Mouse (Mus musculus) cerebellum, adult 8-10 months (tissue): ENCODE results near the gene Gm49321.

Source experiments
- DNase-seq: peaks from one replicate; pipeline ENCODE4 v3.0.0; 2022

The Gm49321 gene

DNA sequence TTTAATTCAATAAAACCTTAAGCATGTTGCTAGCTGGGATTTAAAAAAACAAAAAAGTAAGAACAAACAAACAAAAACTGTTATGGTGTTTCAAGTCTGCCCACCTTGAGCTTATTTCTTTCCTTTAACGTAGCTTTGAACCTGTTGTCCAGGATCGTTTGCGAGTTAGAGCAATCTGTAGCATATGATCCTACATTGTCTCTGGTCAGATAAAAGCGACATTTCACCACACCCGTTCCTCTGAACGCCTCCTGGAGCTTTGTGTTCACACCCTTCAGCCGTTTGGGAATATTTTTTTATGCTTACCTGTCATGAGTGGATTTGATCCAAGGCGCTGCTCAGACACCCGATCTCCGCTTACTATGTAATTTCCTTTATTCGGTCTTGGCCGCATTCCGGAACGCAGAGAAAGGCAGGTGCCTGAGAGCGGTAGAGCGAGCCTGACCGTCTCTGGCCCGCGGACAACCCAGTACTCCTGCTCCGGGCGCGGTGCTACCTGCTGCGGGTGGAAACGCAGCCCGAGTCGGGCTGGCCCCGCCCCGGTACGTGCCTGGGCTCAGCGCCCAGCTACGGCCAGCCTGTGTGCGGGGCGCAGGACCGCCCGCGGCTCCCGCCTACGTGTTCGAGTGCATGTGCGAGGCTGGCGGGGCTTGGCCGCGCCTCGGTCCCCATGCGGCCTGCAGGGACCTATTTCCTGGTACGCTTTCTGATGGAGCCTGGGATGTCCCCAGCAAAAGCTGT, 12.0 kb downstream of the Gm49321 start:
- peak; percentile 80 for DNase-seq

DNA sequence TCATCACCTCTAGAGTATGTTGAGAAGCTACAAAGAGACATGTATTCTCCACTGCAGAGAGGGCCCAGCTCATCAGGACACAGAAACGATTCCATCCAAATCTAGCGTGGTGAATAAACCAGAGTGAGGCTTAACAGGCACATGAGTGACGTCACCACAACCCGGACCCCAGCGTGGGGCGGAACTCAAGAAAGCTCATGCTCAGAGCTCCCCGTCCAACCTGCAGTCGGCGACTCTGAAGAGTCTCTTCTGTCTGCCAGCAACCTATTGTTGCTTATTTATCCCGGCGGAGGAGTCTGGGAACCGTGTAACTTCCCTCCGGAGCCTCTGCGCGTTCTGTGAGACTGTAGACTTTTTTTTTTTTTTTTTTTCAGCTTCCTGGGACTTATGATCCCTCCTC, 15.4 kb downstream of the Gm49321 start:
- DNase-seq: no peak

DNA sequence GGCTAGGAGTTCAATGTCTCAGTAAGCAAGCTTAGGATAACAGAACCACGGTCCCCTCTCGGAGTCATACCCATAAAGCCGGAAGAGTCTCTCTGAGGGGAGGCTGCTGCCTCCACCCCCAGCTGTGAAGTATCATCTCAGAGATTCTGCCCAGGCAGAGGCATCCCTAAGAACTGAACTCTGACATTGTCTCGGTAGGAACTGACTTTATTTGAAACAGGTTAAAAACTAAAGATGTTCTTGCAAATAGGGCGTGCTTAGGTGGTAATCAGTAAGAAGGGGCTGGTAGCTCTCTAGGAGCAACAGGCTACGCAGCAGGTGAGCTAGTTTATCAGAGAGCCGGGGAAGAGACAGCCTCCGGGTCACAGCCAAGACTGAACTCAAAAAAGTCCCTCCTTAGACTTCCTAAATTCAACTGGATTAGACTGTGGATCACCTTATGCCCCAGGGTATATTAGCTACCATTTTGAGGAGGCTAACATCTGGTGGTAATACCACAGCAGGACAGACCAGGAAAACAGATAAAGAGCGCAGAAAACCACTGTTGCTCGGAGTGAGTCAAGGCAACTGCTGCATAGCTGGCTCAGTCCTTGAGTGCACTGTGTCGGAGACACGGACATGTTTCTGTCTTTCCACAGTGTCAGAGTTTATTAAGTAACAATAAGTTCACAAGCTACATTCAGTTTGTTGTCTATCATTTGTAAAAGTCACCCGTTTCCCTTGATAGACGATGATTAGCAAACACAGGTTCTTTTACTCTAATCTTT, 16.1 kb downstream of the Gm49321 start:
- DNase-seq: no peak

DNA sequence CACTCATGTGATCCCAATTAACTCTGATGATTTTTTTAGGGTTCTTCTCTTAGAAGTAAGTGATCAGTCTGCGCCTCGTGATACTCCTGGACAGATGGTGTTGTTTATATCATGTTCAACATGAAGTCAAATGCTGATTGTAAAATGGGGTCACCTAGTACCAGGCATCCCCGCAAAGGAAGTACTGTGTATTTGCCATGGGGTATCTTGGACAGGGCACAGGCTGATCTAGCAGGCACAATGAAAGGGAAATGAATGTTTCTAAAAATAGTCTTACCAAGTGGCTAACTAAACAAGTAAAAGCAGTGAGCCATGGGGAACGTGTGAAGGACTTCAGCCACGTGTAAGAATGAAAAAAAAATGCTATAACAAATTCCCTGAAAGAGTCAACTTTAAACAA, 17.3 kb downstream of the Gm49321 start:
- no peak for DNase-seq

DNA sequence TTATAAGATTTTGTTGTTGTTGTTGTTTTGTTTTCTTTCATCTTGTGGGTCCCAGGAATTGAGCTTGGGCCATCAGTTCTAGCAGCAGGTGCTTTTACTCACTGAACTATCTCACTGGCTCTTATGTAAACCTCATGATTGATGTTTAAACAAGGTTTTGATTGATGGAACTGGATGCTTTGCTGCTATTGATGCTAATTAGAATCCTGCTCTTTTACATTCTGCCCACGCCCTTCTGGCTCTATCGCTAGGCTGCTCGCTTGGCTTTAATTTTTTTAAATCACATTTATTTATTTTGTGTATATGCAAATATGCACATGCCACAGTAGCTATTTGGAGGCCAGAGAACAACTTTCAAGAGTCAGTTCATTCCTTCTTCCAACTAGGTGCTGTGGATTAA, 20.2 kb downstream of the Gm49321 start:
- no peak for DNase-seq

DNA sequence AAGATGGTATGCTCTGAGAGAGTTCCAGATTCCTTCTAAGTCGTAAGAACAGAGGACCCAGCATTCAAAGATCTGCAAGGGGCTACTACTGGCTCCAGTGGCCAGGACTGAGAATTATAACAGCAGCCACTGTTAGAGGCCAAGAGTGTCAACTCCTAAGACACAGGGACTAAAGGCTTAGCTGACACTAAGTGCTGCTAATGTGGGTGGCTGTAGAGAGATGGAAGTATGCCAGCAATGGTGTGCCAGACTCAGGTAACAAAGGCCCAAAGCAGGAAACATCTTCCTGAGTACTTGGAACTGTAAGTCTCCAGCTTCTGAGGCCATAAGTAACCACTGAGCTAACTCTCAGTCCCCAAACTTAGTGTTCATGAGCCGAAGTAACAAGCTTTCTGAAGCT, 21.4 kb downstream of the Gm49321 start:
- DNase-seq: no peak

DNA sequence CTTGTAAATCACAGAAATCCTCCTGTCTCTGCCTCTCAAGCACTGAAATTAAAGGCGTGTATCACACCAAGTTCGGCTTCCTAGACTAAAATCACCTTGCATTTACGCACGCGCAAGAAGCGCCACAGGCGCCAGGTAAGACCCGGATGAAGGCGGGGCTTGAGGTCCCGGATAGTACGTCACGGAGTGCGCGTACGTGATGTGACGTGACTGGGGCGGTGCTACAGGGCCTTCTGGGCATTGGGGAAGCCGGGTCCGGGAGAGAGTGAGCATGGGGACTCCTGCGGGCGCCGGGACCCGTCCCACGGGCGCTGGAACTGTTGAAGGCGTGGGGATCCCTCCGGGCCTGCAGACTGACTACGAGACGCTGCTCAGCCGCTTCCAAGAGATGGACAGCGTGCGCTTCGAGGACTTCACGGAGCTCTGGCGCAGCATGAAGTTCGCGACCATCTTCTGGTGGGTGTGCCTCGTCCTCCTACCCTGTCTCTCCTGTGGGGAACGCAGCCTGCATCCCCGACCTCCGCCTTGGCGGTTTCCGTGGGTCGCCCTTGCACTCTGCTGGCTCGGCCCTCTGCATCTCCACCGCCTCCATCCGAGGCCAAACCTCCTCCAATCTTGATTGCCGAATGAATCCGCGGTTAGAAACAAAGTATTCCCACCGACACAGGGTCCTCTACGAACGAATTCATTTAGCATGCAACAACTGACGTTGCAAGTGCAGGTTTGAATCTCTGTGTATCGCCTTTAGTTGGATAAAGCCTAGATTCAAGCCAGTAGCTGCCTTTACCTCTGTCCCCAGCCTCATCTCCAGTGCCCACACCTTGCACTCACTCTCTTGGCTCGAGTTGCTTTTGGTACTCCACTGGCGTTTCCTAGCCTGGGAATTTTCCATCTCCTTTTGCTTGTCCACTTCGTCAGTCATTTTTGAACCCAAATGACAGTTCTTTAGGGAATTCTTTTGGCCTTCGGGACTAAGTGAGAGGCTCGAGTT, 27.1 kb downstream of the Gm49321 start, which contains the start of gene Snapc1:
TSS of gene Snapc1 (plus strand) at position 191 of the 991 bp plus-strand sequence.
- DNase-seq: peak; percentile 97

DNA sequence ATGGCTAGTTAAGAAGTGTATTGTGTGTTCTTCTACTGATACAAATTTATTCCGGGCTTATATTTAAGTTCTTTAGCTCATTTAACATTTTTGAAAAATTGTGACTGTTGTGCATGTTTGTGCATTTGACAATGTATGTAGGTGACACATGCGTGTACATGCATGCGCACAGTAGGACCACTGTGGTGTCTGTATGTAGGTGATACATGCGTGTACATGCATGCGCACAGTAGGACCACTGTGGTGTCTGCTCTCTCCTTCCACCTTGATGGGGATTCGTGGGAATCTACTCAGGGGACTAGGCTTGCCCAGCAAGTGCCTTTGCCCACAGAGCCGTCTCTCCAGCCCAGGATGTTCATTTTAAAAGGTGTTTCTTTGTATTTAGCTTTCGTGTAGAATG, 31.7 kb downstream of the Gm49321 start:
- no peak for DNase-seq

DNA sequence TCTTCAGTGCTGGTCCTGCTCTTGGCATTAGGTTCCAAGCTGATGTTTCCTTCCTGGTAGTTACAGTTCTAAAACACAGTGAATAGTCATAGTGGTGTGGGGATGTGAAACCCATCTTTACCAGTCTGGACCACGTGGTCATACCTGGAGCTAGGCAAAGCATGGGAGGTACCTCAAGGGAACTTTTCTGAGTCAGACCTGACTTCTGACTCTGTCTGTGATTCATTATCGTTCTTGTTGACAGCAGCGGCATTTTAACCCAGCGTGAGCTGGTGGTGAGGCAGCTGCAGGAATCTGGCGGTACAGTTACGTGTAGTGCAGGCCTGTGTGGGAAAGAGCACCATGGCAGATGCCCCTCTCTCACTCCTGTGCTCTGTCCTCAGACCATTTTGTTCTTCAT, 37.1 kb downstream of the Gm49321 start:
- no peak for DNase-seq

DNA sequence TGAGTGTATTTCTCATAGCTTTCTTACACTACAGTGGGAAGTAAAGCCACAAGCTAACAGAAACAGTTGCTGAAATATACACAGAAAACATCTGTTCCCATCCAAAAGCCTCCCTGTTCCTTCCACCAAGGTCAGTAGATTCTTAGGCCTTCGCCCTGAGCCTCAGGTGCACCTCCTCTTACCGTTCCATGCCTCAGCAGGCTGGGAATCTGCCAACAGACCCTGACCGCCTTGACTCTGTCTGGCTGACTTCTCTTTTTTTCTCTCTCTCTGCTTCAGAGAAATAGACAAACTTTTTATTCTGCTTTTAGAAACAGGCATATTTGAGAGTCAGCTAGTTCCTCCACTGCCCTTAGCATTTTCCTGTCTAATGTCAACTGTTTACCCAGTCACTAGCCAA, 40.7 kb downstream of the Gm49321 start:
- no peak for DNase-seq

DNA sequence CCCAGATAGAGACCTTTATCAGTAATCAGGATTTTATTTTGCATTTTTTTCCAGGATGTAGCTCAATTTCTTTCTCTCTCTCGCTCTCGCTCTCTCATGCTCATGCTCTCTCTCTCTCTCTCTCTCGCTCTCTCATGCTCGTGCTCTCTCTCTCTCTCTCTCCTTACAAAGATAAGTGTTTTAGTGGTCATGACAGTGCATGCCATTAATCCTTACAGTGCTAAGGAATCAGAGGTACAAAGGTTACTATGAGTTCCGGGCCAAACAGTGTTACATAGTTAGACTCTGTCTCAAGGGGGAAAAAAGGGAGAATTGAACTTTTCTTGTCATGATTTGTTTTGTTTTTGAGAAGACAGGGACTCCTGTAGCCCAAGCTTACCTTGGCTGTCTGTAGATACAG, 42.2 kb downstream of the Gm49321 start:
- DNase-seq: no peak

DNA sequence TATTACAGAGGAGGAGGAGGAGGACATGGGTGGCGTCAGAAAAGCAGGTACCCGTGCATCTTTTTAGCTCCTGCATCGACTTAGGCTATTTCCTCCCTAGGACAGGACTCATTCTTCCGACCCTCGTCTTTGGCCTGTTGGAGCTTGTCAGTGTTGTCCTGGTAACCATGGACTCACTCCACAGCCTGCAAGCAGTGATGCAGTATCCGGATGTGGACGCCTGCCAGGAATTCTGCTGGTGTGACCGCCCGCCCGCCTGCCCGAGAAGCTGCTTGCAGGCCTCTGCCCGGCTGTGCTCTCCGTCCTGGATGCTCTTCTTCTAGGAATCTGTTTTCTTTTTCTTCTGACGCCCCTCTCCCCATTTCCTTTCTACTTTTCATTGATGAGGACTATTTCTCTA, 45.1 kb downstream of the Gm49321 start:
- peak; percentile 66 for DNase-seq

DNA sequence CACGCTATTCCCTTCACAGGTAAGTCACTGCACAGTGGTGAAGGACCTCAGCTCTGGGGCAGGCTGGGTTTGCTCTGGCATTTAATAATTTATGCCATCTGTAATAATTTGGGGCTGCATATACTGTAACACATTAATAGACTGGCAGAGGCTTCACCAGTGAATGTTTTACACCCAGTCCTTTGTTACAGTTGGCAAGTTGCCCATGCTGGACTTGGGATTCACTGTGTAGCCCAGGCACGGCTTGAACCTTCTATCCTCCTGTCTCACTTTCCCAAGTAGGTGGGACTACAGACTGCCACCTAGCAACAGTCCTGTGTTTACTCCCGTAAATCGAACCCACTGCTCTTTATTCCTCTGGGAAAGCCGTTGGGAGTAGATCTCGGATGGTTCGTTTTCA, 48.8 kb downstream of the Gm49321 start:
- DNase-seq: no peak

DNA sequence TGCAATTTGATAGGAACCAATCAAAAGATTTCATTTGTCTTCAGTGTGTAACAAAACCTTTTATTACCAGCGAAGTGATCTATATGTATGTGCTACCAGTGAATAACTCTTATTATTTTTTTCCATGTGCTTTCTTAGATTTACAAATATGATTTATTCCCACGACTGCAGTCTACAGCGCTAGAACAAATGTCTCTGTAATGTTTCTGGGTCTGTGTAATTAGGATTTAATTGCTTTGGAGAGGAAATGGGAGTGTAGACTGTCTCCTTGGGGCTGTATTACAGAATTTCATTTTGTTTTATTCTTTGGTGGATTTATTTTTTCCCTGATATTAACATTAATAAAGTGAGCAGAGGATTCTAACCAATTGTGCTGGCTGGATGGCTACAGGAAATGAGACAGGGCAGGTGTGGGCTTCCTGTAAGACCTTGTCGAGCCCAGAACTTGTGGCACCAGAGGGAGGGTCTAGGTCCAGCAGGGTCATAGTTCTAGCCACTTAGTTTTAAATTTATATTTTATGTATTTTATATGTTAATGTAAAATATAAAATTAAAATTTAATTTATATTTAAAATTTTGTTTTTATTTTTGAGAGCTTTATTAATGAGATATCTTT, 51.0 kb downstream of the Gm49321 start:
- DNase-seq: no peak

DNA sequence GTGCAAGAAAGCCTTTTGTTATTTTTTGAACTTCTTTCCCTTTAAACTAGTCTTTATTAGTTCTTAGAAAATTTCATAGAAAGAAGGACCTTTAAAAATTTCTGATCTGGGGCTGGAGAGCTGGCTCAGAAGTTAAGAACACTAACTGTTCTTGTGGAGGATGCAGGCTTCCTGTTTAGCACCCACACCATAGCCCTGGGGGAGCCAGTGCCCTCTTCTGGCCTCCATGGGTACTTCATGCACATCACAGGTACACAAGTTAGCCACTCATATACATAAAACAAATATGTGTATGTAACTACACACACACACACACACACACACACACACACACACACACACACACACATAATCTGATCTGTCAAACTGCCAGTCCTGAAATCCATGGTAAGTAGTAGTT, 52.1 kb downstream of the Gm49321 start:
- DNase-seq: no peak

DNA sequence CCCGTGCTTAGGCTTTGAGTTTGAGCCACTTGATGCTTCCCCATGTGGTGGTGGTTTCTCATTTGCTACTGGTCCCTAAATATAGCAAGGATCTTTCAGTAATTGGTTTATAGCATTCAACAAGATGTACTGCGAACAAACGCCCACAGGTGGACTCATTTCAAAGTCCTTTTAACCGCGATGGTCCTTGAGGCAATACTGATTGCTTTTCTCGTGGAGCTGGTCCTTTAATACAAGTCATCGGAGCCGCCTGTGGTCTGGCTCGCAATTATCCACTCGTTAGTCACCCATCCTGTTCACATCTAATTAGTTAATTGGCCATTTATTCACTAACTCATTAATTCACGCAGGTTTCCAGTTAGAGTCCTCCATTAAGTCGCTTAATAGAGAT, 59.4 kb downstream of the Gm49321 start:
- DNase-seq: no peak

DNA sequence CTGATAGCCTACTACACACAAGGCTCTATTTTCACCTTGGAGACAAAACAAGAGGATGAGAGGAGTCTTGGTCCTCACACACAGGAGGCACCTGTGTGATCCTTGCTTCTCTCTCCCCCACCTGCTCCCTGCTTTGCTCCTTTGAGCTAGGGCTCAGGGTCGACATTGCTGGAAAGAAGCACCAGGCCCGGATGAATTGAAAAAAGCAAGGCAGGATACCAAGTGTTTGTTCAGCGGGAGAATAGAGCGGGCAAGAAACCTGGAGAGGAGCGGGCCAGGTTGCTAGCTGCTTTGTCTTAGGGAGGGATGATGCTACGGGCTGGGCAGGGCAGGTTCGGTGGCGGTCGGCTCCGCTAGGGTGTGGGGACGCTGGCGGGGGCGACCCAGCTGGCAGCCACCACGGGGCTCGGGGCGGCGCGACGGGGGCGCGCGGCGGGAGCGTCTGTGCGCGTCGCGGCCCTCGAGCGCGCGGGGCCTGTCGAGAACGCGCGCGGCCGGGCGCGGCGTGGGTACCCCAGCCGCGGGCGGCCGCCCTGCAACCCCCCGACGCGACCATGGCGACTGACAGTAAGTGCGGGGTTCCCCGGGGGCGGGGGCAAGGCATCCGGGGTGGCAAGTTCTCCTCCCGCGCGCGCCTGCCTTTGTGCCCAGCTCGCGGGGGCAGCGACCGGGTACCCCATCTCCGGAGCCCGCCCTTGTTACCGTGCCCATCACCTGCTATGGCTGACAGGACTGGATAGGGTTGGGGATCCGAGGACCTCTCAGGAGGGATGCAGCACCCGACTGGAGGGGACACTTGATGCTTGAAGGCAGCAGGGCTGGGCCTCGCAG, 60.1 kb downstream of the Gm49321 start, which contains the start of gene Syt16:
TSS of gene Syt16 (plus strand) at position 365 of the 831 bp plus-strand sequence.
- no peak for DNase-seq

DNA sequence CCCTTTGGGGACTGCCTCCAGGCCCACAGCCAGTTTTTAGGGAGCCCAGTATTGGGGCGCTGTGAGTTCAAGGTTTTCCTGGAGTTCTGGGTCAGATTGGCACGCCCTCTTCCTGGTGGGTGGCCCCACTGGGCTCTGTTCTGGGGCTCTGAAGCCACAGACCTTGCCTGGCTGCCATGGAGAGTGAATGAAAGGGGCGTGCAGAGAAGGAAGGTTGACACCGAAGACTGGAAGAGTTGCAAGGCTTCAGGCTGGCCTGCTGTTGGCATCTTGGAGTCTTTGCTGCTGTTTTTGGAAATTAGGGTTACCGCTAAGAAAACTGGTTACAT, 60.6 kb downstream of the Gm49321 start:
- no peak for DNase-seq

DNA sequence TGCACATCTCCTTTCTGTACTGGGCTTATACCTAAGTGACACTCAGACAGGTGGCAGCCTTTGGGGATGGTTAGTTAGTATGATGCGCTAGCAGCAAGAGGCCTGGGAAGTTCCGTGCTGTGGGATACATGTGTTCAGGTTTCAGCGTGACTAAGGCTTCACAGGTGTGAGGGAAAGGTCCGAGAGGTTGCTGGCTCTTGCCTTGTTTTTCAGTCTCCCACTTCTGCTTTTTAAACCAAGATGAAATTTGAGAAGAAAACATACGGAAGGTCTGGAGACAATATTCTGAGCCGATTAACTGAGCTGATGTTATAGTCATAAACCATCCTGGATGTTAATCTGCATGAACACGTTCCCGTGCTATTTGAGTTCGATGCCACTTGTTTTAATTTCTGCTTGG, 65.0 kb downstream of the Gm49321 start:
- DNase-seq: no peak

DNA sequence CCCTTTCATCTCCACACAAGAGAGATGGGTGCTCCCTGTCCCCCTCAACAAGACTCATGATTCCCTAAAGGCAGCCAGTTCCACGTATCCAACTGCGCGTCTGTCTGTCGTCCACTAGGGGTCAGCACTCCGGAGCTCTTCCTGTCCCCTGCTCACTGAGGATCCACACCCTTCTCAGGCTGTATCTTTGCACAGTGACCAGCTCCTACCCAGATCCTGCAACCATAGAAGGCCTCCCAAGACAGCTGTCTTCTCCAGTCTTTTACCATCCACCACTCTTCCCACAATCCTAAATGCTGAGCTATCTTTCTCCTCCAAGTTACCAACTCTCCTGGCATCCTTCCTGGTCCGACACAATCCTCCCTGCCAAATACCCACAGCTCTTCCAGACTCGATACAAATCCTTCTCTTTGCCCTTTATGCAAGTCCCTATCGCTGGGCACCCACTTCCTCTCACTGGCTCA, 72.0 kb downstream of the Gm49321 start:
- peak; percentile 37 for DNase-seq

DNA sequence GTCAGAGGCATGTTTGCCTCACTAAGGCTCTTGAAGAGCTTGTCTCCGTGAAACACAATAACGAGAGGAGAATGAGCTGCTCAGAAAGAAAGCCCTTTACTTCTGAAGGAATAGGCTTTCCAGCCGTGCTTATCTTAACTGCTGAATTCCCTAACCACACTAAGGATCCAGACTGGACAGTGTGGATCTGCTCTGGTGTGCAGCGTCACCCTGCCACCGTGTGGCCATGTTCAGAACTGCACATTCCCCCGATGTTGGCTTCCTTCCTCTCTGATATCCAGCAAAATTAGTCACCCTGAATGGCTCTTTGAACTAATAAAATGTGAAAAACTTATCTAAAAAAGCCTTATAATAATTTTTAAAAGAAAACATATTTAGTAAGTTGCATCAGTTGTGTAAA, 76.3 kb downstream of the Gm49321 start:
- DNase-seq: peak; percentile 82
